Mouse (Mus musculus): Measurements from ENCODE around the gene Tac2.

Tac2 gene

GRCm38 (mm10) chr10:127724178-127724577, at the start of gene Tac2:
Tac2 (plus strand) TSS chr10:127724478.
- DNase-seq, result no peak

GRCm38 (mm10) chr10:127674794-127675522, 49.3 kb upstream of the Tac2 start:
- peak; percentile 89 to 98 for DNase-seq

- DNase-seq, result no peak
These were observed 48.3 kb upstream of the Tac2 start for GRCm38 (mm10) chr10:127675859-127676398.

GRCm38 (mm10) chr10:127676691-127677548, 47.4 kb upstream of the Tac2 start:
- DNase-seq, result peak; percentile 92 to 97

GRCm38 (mm10) chr10:127677591-127678336, 46.5 kb upstream of the Tac2 start:
- DNase-seq, result peak; percentile 80 to 81

GRCm38 (mm10) chr10:127679208-127679607, 45.1 kb upstream of the Tac2 start:
- DNase-seq, result no peak

GRCm38 (mm10) chr10:127679881-127680280, 44.4 kb upstream of the Tac2 start:
- DNase-seq, result no peak

- DNase-seq, result no peak
These were observed 41.4 kb upstream of the Tac2 start for GRCm38 (mm10) chr10:127682886-127683285.

GRCm38 (mm10) chr10:127691053-127691452, 33.2 kb upstream of the Tac2 start:
- no peak for DNase-seq

GRCm38 (mm10) chr10:127694636-127695035, 29.6 kb upstream of the Tac2 start:
- DNase-seq, result peak in 1 of 2 experiments; percentile 22

GRCm38 (mm10) chr10:127695775-127696174, 28.5 kb upstream of the Tac2 start:
- DNase-seq, result no peak

- DNase-seq, result no peak
These were observed 25.3 kb upstream of the Tac2 start for GRCm38 (mm10) chr10:127698966-127699365.

- DNase-seq, result no peak
These were observed 21.0 kb upstream of the Tac2 start for GRCm38 (mm10) chr10:127703299-127703698.

GRCm38 (mm10) chr10:127704293-127704692, 20.0 kb upstream of the Tac2 start:
- no peak for DNase-seq

GRCm38 (mm10) chr10:127704766-127705220, 19.5 kb upstream of the Tac2 start, which contains the start of gene Myo1a:
Myo1a (plus strand) TSS chr10:127705170.
- peak in 1 of 2 experiments; percentile 19 for DNase-seq

- DNase-seq, result no peak
These were observed 18.5 kb upstream of the Tac2 start for GRCm38 (mm10) chr10:127705783-127706182.

GRCm38 (mm10) chr10:127707721-127708120, 16.6 kb upstream of the Tac2 start:
- DNase-seq, result peak; percentile 72 to 79

GRCm38 (mm10) chr10:127708850-127709370, 15.4 kb upstream of the Tac2 start:
- DNase-seq, result no peak

GRCm38 (mm10) chr10:127710331-127710730, 13.9 kb upstream of the Tac2 start:
- no peak for DNase-seq

GRCm38 (mm10) chr10:127712736-127713135, 11.5 kb upstream of the Tac2 start:
- DNase-seq, result no peak

- DNase-seq, result no peak
These were observed 2.4 kb upstream of the Tac2 start for GRCm38 (mm10) chr10:127721671-127722418.

GRCm38 (mm10) chr10:127725136-127725535, 858 bp downstream of the Tac2 start:
- DNase-seq, result no peak
